Mouse (Mus musculus) heart, postnatal 0 days (tissue): ENCODE data around the gene Trappc1.

ENCODE experiments used
- CTCF ChIP-seq: IDR thresholded peaks from 2 replicates; pipeline ENCODE4 v1.5.1; 2016; ENCODE audit warnings: antibody characterized with exemption, control low read depth, low read depth
- EP300 ChIP-seq: IDR thresholded peaks from 2 replicates; pipeline ENCODE4 v1.6.1; 2016; ENCODE audit warnings: antibody characterized with exemption, low read depth

- TF ChIP-seq EP300 (no peak), CTCF (no peak)
Observed at GRCm38 (mm10) chr11:69291111-69291510, 32.7 kb upstream of the Trappc1 start.
